Mouse (Mus musculus): Measurements from ENCODE around the gene Art3. TPM values are rescaled to one million over a fixed set of nuclear protein-coding genes. Genes with fewer than 3 reads are reported as not detected.

The Art3 gene
- total RNA-seq (2014; rRNA removed; ENCODE audit: low replicate concordance) (186 and 226 TPM in 2 replicates), polyA plus RNA-seq (2015; fragmentation: Nextera tagmentation; extraction: Ambion mirVana) (294 and 306 TPM in 2 replicates)

DNA sequence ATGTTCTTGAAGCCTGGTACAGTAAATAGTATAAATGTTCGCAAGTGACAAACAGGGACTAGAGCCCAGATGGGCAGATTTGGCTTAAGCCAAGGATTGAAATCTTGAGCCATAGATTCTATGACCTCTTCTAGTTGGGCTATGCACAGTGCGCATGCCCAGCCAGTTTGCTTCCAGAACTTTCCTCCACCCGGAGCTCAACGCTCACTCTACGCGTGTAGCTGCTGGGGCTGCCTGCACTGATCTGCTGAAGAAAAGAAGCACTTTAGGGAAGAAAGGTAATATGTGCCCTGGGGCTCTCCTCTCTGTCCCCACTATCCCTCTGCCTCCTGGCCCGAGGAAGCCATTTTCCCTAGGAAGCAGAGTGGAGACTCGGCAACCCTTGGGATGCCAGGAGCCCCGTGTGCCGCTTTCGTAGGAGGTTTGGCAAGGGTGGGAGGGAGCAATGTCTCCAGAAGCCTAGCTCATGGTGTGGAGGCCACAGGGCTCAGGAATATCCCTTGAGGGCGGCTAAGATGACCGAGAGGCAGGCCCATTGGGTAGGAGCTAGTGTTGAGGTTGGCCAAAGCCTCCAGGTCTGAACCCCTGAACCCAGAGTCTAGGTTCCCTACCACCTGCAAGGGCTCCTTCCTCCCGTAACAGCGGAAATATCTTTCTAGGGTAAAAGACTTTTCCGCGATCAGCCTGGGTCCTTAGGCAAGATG lies at the start of gene Art3:
Art3 (plus strand) TSS at position 193 of the 704 bp plus-strand sequence.
- Histone ChIP-seq H3K4me3 (ENCODE audit: low read depth, low read length) (peak within 1 kb of the TSS; percentile 35), H3K9ac (replicated peaks; ENCODE audit: low read depth, low read length) (0 out of 2 replicates have a peak within 1 kb of the TSS, but pooled peaks have one; percentile 23)
- ATAC-seq (ENCODE audit: insufficient read depth, low read depth): no peak

DNA sequence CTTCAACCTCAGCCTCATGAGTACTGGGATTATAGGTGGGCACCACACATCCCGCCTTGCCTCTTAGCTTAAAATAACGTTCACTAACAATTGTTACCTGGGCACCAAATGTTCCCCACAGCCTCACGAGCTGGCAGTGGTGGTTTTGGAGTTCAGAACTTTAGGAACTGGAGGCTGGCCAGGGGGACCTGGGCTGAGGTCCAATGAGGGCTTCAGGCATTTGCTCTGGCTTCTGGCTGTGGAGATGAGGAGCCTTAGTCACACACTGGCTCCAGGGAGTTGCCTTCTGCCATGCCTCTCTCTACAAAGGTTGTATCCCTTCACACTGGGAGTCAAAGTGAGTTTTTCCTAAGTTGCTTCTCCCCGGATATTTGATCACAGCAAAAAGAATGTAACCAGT lies 49.1 kb upstream of the Art3 start:
- TF ChIP-seq CTCF (IDR thresholded peaks at IDR 0.05; ENCODE audit: low read depth): no peak
- no peak for TF ChIP-seq EP300 (IDR thresholded peaks at IDR 0.05; ENCODE audit: low read depth)
- H3K36me3 ChIP-seq (replicated peaks; ENCODE audit: control insufficient read depth, insufficient read depth, low read length): peaks cover 26% of the 10 kb centered on the region
- no peak overlapping the region for H3K4me2 ChIP-seq (ENCODE audit: low read depth, low read length)
- no peaks in the 10 kb centered on the region for H3K27me3 ChIP-seq (ENCODE audit: control insufficient read depth, insufficient read depth, low read length)
- no peaks in the 10 kb centered on the region for H3K9me3 ChIP-seq (replicated peaks; ENCODE audit: control insufficient read depth, low read length)
- peak overlapping the region; percentile 51 for H3K27ac ChIP-seq (ENCODE audit: low read depth)
- ATAC-seq (ENCODE audit: insufficient read depth, low read depth): peak; percentile 45; the same call in 1 of the 2 replicates
- H3K4me1 ChIP-seq (ENCODE audit: control insufficient read depth, insufficient read depth): peaks cover 19% of the 10 kb centered on the region
- no peak overlapping the region for H3K9ac ChIP-seq (replicated peaks; ENCODE audit: low read depth, low read length)
- DNase-seq (ENCODE audit: low spot score): peak; percentile 44
- no peak overlapping the region for H3K4me3 ChIP-seq (ENCODE audit: low read depth, low read length)
- 33% methylated on average over 4 of the region's 4 CpGs for WGBS

More for the DNA sequence above, at the start of gene Art3:
- Histone ChIP-seq H3K36me3 (replicated peaks; ENCODE audit: control insufficient read depth, insufficient read depth, low read length) (no peaks in the 10 kb centered on the region), H3K9me3 (replicated peaks; ENCODE audit: control insufficient read depth, low read length) (no peaks in the 10 kb centered on the region), H3K4me2 (ENCODE audit: low read depth, low read length) (peak within 1 kb of the TSS; percentile 46), H3K27me3 (ENCODE audit: control insufficient read depth, insufficient read depth, low read length) (no peaks in the 10 kb centered on the region), H3K4me1 (ENCODE audit: control insufficient read depth, insufficient read depth) (no peaks in the 10 kb centered on the region), H3K27ac (ENCODE audit: low read depth) (peak within 1 kb of the TSS; percentile 81)
- no peak for DNase-seq (ENCODE audit: low spot score)
- TF ChIP-seq CTCF (IDR thresholded peaks at IDR 0.05; ENCODE audit: low read depth) (no peak), EP300 (IDR thresholded peaks at IDR 0.05; ENCODE audit: low read depth) (no peak)
- 78% methylated on average over 17 of the region's 17 CpGs for WGBS

DNA sequence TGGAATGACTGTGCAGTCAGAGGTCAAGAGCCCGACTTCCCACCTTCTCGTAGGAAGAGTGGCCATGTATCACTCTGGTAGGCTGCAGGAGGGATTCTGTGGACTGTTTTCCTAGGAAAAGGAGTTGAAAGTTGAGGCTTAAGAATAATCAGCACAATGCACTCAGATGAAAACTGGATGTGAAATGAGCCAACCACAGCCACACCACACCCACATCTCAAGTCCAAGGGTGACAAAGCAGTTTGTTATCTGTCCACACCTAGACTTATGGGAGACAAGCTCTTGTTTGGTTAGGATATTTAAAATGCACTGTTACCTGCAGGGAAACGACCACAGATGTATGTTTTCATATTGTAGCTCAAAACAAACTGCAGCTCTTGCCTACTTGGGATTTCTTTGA lies 48.5 kb upstream of the Art3 start:
- Histone ChIP-seq H3K9me3 (replicated peaks; ENCODE audit: control insufficient read depth, low read length) (no peaks in the 10 kb centered on the region), H3K27me3 (ENCODE audit: control insufficient read depth, insufficient read depth, low read length) (no peaks in the 10 kb centered on the region), H3K27ac (ENCODE audit: low read depth) (peak overlapping the region; percentile 51), H3K9ac (replicated peaks; ENCODE audit: low read depth, low read length) (no peak overlapping the region), H3K36me3 (replicated peaks; ENCODE audit: control insufficient read depth, insufficient read depth, low read length) (peaks cover 32% of the 10 kb centered on the region), H3K4me1 (ENCODE audit: control insufficient read depth, insufficient read depth) (peaks cover 19% of the 10 kb centered on the region), H3K4me2 (ENCODE audit: low read depth, low read length) (no peak overlapping the region), H3K4me3 (ENCODE audit: low read depth, low read length) (no peak overlapping the region)
- ATAC-seq (ENCODE audit: insufficient read depth, low read depth) (no peak), DNase-seq (ENCODE audit: low spot score) (no peak)
- TF ChIP-seq CTCF (IDR thresholded peaks at IDR 0.05; ENCODE audit: low read depth) (no peak), EP300 (IDR thresholded peaks at IDR 0.05; ENCODE audit: low read depth) (no peak)
- 34% methylated on average over 3 of the region's 3 CpGs for WGBS

DNA sequence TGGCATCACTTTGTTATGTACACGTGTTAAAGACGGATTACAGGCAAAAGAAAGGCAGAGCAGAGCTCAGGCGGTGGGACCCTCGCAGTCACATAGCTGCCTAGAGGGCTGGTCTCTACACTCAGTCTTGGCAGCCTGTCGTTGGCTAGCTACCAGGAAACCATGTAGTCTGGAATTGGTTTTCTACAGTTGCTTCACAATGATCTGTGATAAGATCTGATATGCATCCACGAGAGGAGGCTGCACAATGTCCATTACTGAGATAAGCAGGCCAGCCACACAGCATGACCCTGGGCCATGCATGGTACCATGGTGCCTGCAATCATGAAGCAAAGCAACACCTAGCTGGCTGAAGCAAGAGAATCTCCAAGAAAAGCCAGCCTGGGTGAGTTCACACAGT lies 43.8 kb upstream of the Art3 start:
- H3K9me3 ChIP-seq (replicated peaks; ENCODE audit: control insufficient read depth, low read length): no peaks in the 10 kb centered on the region
- H3K4me1 ChIP-seq (ENCODE audit: control insufficient read depth, insufficient read depth): peaks cover 7% of the 10 kb centered on the region
- DNase-seq (ENCODE audit: low spot score): no peak
- H3K27me3 ChIP-seq (ENCODE audit: control insufficient read depth, insufficient read depth, low read length): no peaks in the 10 kb centered on the region
- H3K36me3 ChIP-seq (replicated peaks; ENCODE audit: control insufficient read depth, insufficient read depth, low read length): peaks cover 77% of the 10 kb centered on the region
- WGBS: 69% methylated on average over 6 of the region's 6 CpGs
- ATAC-seq (ENCODE audit: insufficient read depth, low read depth): no peak
- H3K9ac ChIP-seq (replicated peaks; ENCODE audit: low read depth, low read length): no peak overlapping the region
- TF ChIP-seq EP300 (IDR thresholded peaks at IDR 0.05; ENCODE audit: low read depth) (no peak), CTCF (IDR thresholded peaks at IDR 0.05; ENCODE audit: low read depth) (no peak)
- no peak overlapping the region for H3K4me2 ChIP-seq (ENCODE audit: low read depth, low read length)
- no peak overlapping the region for H3K4me3 ChIP-seq (ENCODE audit: low read depth, low read length)
- no peak overlapping the region for H3K27ac ChIP-seq (ENCODE audit: low read depth)

DNA sequence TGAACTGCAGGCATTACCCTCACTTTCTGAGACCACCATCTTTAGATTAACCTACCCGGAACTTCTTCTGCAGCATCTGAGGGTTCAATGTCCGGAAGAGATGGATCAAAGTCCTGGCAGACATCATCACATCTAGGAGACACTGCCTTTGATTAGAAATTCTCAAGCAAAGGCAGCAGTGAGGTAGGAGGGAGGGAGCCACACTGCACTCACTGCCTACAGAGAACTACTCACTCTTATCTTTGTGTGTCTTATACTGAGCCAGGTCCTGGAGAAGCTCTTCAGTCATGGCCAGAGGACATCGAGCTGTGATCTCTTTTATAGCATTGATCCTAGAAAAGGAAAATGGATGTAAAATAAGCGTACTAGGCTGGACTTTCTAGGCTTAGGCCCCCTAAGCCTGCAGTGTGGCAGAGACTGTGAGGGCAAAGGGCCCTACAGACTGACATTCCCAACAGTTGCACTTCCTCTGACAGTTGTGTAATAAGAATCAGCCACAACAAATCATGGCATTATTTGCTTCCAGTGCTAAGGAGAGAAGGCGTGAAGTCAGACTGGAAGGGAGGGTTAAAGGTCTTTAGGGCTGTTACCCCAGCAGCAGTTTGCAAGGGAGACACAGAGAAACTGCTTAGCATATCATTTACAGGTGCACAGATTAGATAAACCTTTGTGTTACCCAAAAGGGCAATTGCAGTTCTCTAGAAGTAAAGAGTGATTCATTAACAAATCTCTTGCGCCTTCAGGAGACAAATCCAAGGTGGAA lies 39.8 kb upstream of the Art3 start:
- WGBS: 82% methylated on average over 6 of the region's 6 CpGs
- ATAC-seq (ENCODE audit: insufficient read depth, low read depth): no peak

More for the DNA sequence above, 39.8 kb upstream of the Art3 start:
- no peak for TF ChIP-seq CTCF (IDR thresholded peaks at IDR 0.05; ENCODE audit: low read depth)
- no peak for TF ChIP-seq EP300 (IDR thresholded peaks at IDR 0.05; ENCODE audit: low read depth)
- no peak overlapping the region for H3K27ac ChIP-seq (ENCODE audit: low read depth)
- no peak overlapping the region for H3K4me3 ChIP-seq (ENCODE audit: low read depth, low read length)
- DNase-seq (ENCODE audit: low spot score): no peak
- H3K27me3 ChIP-seq (ENCODE audit: control insufficient read depth, insufficient read depth, low read length): no peaks in the 10 kb centered on the region
- H3K36me3 ChIP-seq (replicated peaks; ENCODE audit: control insufficient read depth, insufficient read depth, low read length): peaks cover 97% of the 10 kb centered on the region
- H3K9me3 ChIP-seq (replicated peaks; ENCODE audit: control insufficient read depth, low read length): no peaks in the 10 kb centered on the region
- no peaks in the 10 kb centered on the region for H3K4me1 ChIP-seq (ENCODE audit: control insufficient read depth, insufficient read depth)
- no peak overlapping the region for H3K9ac ChIP-seq (replicated peaks; ENCODE audit: low read depth, low read length)
- no peak overlapping the region for H3K4me2 ChIP-seq (ENCODE audit: low read depth, low read length)

Data from heart, postnatal 0 days (tissue).